Mouse (Mus musculus) kidney, embryonic 14.5 days (tissue): ENCODE measurements around the gene Gfap. TPM values are rescaled to one million over a fixed set of nuclear protein-coding genes. Genes with fewer than 3 reads are reported as not detected.

Source experiments
- polyA plus RNA-seq: library from polyadenylated mRNA; unstranded; fragments of >200 nt; fragmentation: Nextera tagmentation; extraction: Ambion mirVana; gene quantifications from 2 replicates; pipeline ENCODE4 v1.2.1, GENCODE M21; 2014

Gfap gene
- polyA plus RNA-seq, 1 experiment from 2014 or later, result 0.31 TPM

Other genes starting within 250 kb of the Gfap start
- gene Meioc, start 237.2 kb downstream of the Gfap start, polyA plus RNA-seq, result 0.40 and 1.4 TPM in 2 replicates
- 52.7 and 55.4 TPM in 2 replicates for gene Ccdc43, start 203.1 kb downstream of the Gfap start, polyA plus RNA-seq
- gene Adam11, start 139.5 kb downstream of the Gfap start, polyA plus RNA-seq, result 3.5 and 7.8 TPM in 2 replicates
- 63.0 and 69.6 TPM in 2 replicates for gene Gjc1, start 81.2 kb downstream of the Gfap start, polyA plus RNA-seq
- gene Higd1b, start 65.1 kb downstream of the Gfap start, polyA plus RNA-seq, result 0.44 TPM in 1 of 2 replicates, not detected in the other
- gene Eftud2, start 19.9 kb downstream of the Gfap start, polyA plus RNA-seq, result 159 and 250 TPM in 2 replicates
- 1.1 and 1.8 TPM in 2 replicates for gene Ccdc103, start 19.7 kb downstream of the Gfap start, polyA plus RNA-seq
- gene Fam187a, start 15.7 kb downstream of the Gfap start, polyA plus RNA-seq, result not detected in 2 replicates
- 8.3 and 13.0 TPM in 2 replicates for gene Kif18b, start 24.2 kb upstream of the Gfap start, polyA plus RNA-seq
- gene C1ql1, start 45.8 kb upstream of the Gfap start, polyA plus RNA-seq, result 6.7 and 8.3 TPM in 2 replicates
- 54.7 and 63.6 TPM in 2 replicates for gene Nmt1, start 127.3 kb upstream of the Gfap start, polyA plus RNA-seq
- gene Dcakd, start 127.4 kb upstream of the Gfap start, polyA plus RNA-seq, result 225 and 229 TPM in 2 replicates
- gene Plcd3, start 200.7 kb upstream of the Gfap start, polyA plus RNA-seq, result 3.2 and 4.4 TPM in 2 replicates
- 15.8 and 16.9 TPM in 2 replicates for gene Acbd4, start 200.8 kb upstream of the Gfap start, polyA plus RNA-seq
- gene Hexim1, start 215.3 kb upstream of the Gfap start, polyA plus RNA-seq, result 7.1 and 8.9 TPM in 2 replicates
- gene Hexim2, start 231.5 kb upstream of the Gfap start, polyA plus RNA-seq, result 8.3 and 10.3 TPM in 2 replicates